9 mouse cellular contexts compared by ENCODE assay signal in the genomic region with DNA sequence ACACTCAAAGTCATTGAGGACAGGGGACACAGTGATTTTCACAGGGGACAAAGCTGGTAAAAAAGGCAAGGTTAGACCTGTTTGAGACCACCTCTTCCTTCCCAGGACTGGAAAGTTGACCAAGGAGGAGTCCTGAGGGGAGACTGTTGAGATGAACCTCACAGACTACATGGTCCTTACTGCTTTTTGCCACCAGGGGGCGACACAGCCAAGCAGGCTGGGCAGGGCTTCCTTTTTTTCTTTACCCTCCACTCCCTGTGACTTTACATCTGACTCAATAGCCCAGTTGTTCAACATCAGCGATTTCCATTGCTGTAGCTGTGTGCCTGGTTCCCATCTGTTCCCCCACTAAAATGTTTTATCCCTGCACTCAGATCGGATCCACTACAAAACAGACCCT. TPM values are rescaled to one million over a fixed set of nuclear protein-coding genes. Genes with fewer than 3 reads are reported as not detected.
DNase-seq lines count a peak whose midpoint lies in the region; TF ChIP-seq lines count a peak whose summit lies in the region.
"Had no signal": no experiment of that assay in that cellular context is flagged by ENCODE, and none has a peak within 500 bp of the region (broad histone marks: within the 10 kb centered on the region; RNA-seq: fewer than 3 reads in every experiment).

No protein-coding gene starts in this region.

- no peaks in the 10 kb centered on the region for H3K4me1 ChIP-seq in ES-Bruce4 (ENCODE audit: control insufficient read depth, insufficient read depth, low read length)
- H3K4me1 ChIP-seq: hindbrain, embryonic 15.5 days had no signal

- H3K27ac ChIP-seq in ES-Bruce4 (ENCODE audit: insufficient read depth, low read length), result no peak overlapping the region
- no peak overlapping the region for H3K27ac ChIP-seq in gastrocnemius, adult 2 months
- H3K27ac ChIP-seq: hindbrain, embryonic 15.5 days had no signal

- TF ChIP-seq EP300 in ES-Bruce4 (IDR thresholded peaks at IDR 0.05; ENCODE audit: insufficient read depth, low read depth, low read length), result no peak

- H3K9me3 ChIP-seq in ES-Bruce4 (replicated peaks; ENCODE audit: control insufficient read depth, insufficient read depth, low read length, poor library complexity, severe bottlenecking), result no peaks in the 10 kb centered on the region
- H3K9me3 ChIP-seq: hindbrain, embryonic 15.5 days had no signal

- peak; percentile 85 for DNase-seq in 3T3-L1 (ENCODE audit: low read depth, low spot score)
- peak; percentile 64 for DNase-seq in cerebellum, adult 11-12 months
- peak; percentile 84 for DNase-seq in gastrocnemius, adult 2 months
- peak; percentile 88 for DNase-seq in kidney, postnatal 10 days
- peak; percentile 73 to 78 for DNase-seq in lung, adult 18-20 months
- peak; percentile 72 for DNase-seq in right cerebral cortex, postnatal 14 days
- DNase-seq in urinary bladder, postnatal 36 days (ENCODE audit: low spot score in 2 of 2), result peak; percentile 72 to 79

- intact Hi-C loops in gastrocnemius, adult 2 months (cut with DNase I), result loop anchor here (1.0 to 5.0 kb wide), 3 partner anchors 38 to 163 kb away; a partner anchor contains a TSS

- no peak overlapping the region for H3K9ac ChIP-seq in ES-Bruce4 (ENCODE audit: low read depth, poor library complexity, severe bottlenecking)
- H3K9ac ChIP-seq: hindbrain, embryonic 15.5 days had no signal

- H3K27me3 ChIP-seq in ES-Bruce4 (ENCODE audit: control insufficient read depth, insufficient read depth, low read length, poor library complexity, severe bottlenecking), result no peaks in the 10 kb centered on the region
- H3K27me3 ChIP-seq: hindbrain, embryonic 15.5 days had no signal

- no peak overlapping the region for H3K4me3 ChIP-seq in ES-Bruce4 (ENCODE audit: low read depth, low read length)
- H3K4me3 ChIP-seq in gastrocnemius, adult 2 months, result no peak overlapping the region
- H3K4me3 ChIP-seq: hindbrain, embryonic 15.5 days had no signal

- TF ChIP-seq CTCF in ES-Bruce4 (IDR thresholded peaks at IDR 0.05; ENCODE audit: low read depth, low read length), result peak; percentile 98
- TF ChIP-seq CTCF in gastrocnemius, adult 2 months (IDR thresholded peaks at IDR 0.05), result peak; percentile 99

- H3K36me3 ChIP-seq in ES-Bruce4 (ENCODE audit: control insufficient read depth, insufficient read depth, low read length, poor library complexity, severe bottlenecking), result no peaks in the 10 kb centered on the region
- H3K36me3 ChIP-seq: hindbrain, embryonic 15.5 days had no signal

- TF ChIP-seq POLR2A in ES-Bruce4 (IDR thresholded peaks at IDR 0.05; ENCODE audit: insufficient read depth, low read length), result no peak

RNA-seq across cellular contexts. Expression of a gene that starts 7.2 kb away (rescaled TPM):
- polyA plus RNA-seq in ES-Bruce4 (2011; ENCODE audit: insufficient read depth, insufficient read length, low read depth, missing spikeins), result 49.0 and 50.7 TPM in 2 replicates
- total RNA-seq in gastrocnemius, adult 2 months (2021), result under 1 TPM in 1 of 2 experiments, not detected in 1; 0.13 TPM

RNA-seq across cellular contexts. Expression of a gene that starts 36.0 kb away (rescaled TPM):
- polyA plus RNA-seq in ES-Bruce4 (2011; ENCODE audit: insufficient read depth, insufficient read length, low read depth, missing spikeins), result 8.5 and 8.8 TPM in 2 replicates
- under 1 TPM; 0.39 to 0.71 TPM for total RNA-seq in gastrocnemius, adult 2 months (2021)

RNA-seq across cellular contexts. Expression of a gene that starts 39.0 kb away (rescaled TPM):
- polyA plus RNA-seq in ES-Bruce4 (2011; ENCODE audit: insufficient read depth, insufficient read length, low read depth, missing spikeins), result 89.8 and 92.9 TPM in 2 replicates
- 10 to 100 TPM; 15.5 to 16.2 TPM for total RNA-seq in gastrocnemius, adult 2 months (2021)
